Mouse (Mus musculus): ENCODE results near the gene Slc5a5. TPM values are rescaled to one million over a fixed set of nuclear protein-coding genes. Genes with fewer than 3 reads are reported as not detected.

Gene Slc5a5
- polyA plus RNA-seq, 1 experiment from 2014 or later = 0.95 TPM

GRCm38 (mm10) chr8:70891356-70891755 lies 1.2 kb downstream of the Slc5a5 start:
- 9% methylated on average over 21 of the region's 21 CpGs for WGBS
- Histone ChIP-seq H3K27me3 (peaks cover 73% of the 10 kb centered on the region), H3K9ac (no peak overlapping the region), H3K27ac (no peak overlapping the region), H3K4me2 (no peak overlapping the region), H3K4me1 (replicated peaks) (peaks cover 25% of the 10 kb centered on the region), H3K36me3 (peaks cover 37% of the 10 kb centered on the region), H3K4me3 (no peak overlapping the region), H3K9me3 (no peaks in the 10 kb centered on the region)
- no peak for ATAC-seq (ENCODE audit: low FRiP score)

GRCm38 (mm10) chr8:70890656-70891055 lies 1.9 kb downstream of the Slc5a5 start:
- H3K4me2 ChIP-seq = no peak overlapping the region
- H3K4me1 ChIP-seq (replicated peaks) = peaks cover 18% of the 10 kb centered on the region
- peaks cover 78% of the 10 kb centered on the region for H3K27me3 ChIP-seq
- H3K9me3 ChIP-seq = no peaks in the 10 kb centered on the region
- 90% methylated on average over 5 of the region's 5 CpGs for WGBS
- H3K4me3 ChIP-seq = no peak overlapping the region
- H3K36me3 ChIP-seq = peaks cover 33% of the 10 kb centered on the region
- no peak overlapping the region for H3K9ac ChIP-seq
- no peak for ATAC-seq (ENCODE audit: low FRiP score)
- H3K27ac ChIP-seq = no peak overlapping the region

- peaks cover 57% of the 10 kb centered on the region for H3K27me3 ChIP-seq
- H3K4me3 ChIP-seq = peak overlapping the region; percentile 12; the same call in 1 of the 2 replicates
- H3K9me3 ChIP-seq = no peaks in the 10 kb centered on the region
- WGBS = 10% methylated on average over 12 of the region's 18 CpGs
- H3K4me2 ChIP-seq = peak overlapping the region; percentile 34
- H3K4me1 ChIP-seq (replicated peaks) = peaks cover 12% of the 10 kb centered on the region
- no peak overlapping the region for H3K9ac ChIP-seq
- no peak overlapping the region for H3K27ac ChIP-seq
- ATAC-seq (ENCODE audit: low FRiP score) = no peak
- peaks cover 4% of the 10 kb centered on the region; the same call in 1 of the 2 replicates for H3K36me3 ChIP-seq
These were observed 4.9 kb downstream of the Slc5a5 start for GRCm38 (mm10) chr8:70887669-70888068.

GRCm38 (mm10) chr8:70885612-70886011 lies 6.9 kb downstream of the Slc5a5 start:
- Histone ChIP-seq H3K9ac (no peak overlapping the region), H3K9me3 (no peaks in the 10 kb centered on the region), H3K4me3 (no peak overlapping the region), H3K27me3 (peaks cover 36% of the 10 kb centered on the region), H3K27ac (no peak overlapping the region), H3K36me3 (0 out of 2 replicates have a peak, but pooled peaks cover under 1% of the 10 kb centered on the region), H3K4me2 (no peak overlapping the region), H3K4me1 (replicated peaks) (peaks cover 4% of the 10 kb centered on the region; the same call in 1 of the 2 replicates)
- 18% methylated on average over 12 of the region's 12 CpGs for WGBS
- ATAC-seq (ENCODE audit: low FRiP score) = no peak

GRCm38 (mm10) chr8:70884683-70885082 lies 7.9 kb downstream of the Slc5a5 start:
- Histone ChIP-seq H3K27ac (no peak overlapping the region), H3K4me1 (replicated peaks) (peaks cover 11% of the 10 kb centered on the region), H3K27me3 (peaks cover 33% of the 10 kb centered on the region), H3K9me3 (no peaks in the 10 kb centered on the region), H3K9ac (no peak overlapping the region), H3K4me2 (no peak overlapping the region), H3K36me3 (no peaks in the 10 kb centered on the region), H3K4me3 (no peak overlapping the region)
- 91% methylated on average over 10 of the region's 10 CpGs for whole genome bisulfite sequencing
- ATAC-seq (ENCODE audit: low FRiP score) = no peak

- peaks cover 28% of the 10 kb centered on the region for H3K27me3 ChIP-seq
- 0 out of 2 replicates have a peak overlapping the region, but pooled peaks have one; percentile 5 for H3K9ac ChIP-seq
- H3K4me3 ChIP-seq = no peak overlapping the region
- H3K36me3 ChIP-seq = no peaks in the 10 kb centered on the region
- ATAC-seq (ENCODE audit: low FRiP score) = no peak
- H3K4me2 ChIP-seq = no peak overlapping the region
- peaks cover 15% of the 10 kb centered on the region for H3K4me1 ChIP-seq (replicated peaks)
- H3K27ac ChIP-seq = no peak overlapping the region
- no peaks in the 10 kb centered on the region for H3K9me3 ChIP-seq
- whole genome bisulfite sequencing = 83% methylated on average over 4 of the region's 4 CpGs
These were observed 8.4 kb downstream of the Slc5a5 start for GRCm38 (mm10) chr8:70884186-70884585.

- H3K4me2 ChIP-seq = no peak overlapping the region
- peaks cover 18% of the 10 kb centered on the region; the same call in 1 of the 2 replicates for H3K27me3 ChIP-seq
- 28% methylated on average over 11 of the region's 11 CpGs for WGBS
- no peak overlapping the region for H3K27ac ChIP-seq
- H3K9ac ChIP-seq = peak overlapping the region; percentile 30
- H3K4me3 ChIP-seq = no peak overlapping the region
- H3K9me3 ChIP-seq = no peaks in the 10 kb centered on the region
- H3K36me3 ChIP-seq = no peaks in the 10 kb centered on the region
- peaks cover 11% of the 10 kb centered on the region for H3K4me1 ChIP-seq (replicated peaks)
- no peak for ATAC-seq (ENCODE audit: low FRiP score)
These were observed 12.0 kb downstream of the Slc5a5 start for GRCm38 (mm10) chr8:70880546-70880945.

- no peaks in the 10 kb centered on the region for H3K36me3 ChIP-seq
- no peak overlapping the region for H3K4me3 ChIP-seq
- H3K4me1 ChIP-seq (replicated peaks) = peaks cover 11% of the 10 kb centered on the region
- no peak overlapping the region for H3K27ac ChIP-seq
- peaks cover 14% of the 10 kb centered on the region; the same call in 1 of the 2 replicates for H3K27me3 ChIP-seq
- WGBS = 10% methylated on average over 4 of the region's 4 CpGs
- no peak for ATAC-seq (ENCODE audit: low FRiP score)
- H3K4me2 ChIP-seq = no peak overlapping the region
- no peaks in the 10 kb centered on the region for H3K9me3 ChIP-seq
- H3K9ac ChIP-seq = peak overlapping the region; percentile 30
These were observed 12.4 kb downstream of the Slc5a5 start for GRCm38 (mm10) chr8:70880126-70880525.

GRCm38 (mm10) chr8:70879500-70879899 lies 13.1 kb downstream of the Slc5a5 start:
- 39% methylated on average over 4 of the region's 4 CpGs for WGBS
- peaks cover 10% of the 10 kb centered on the region; the same call in 1 of the 2 replicates for H3K27me3 ChIP-seq
- H3K4me3 ChIP-seq = no peak overlapping the region
- H3K9me3 ChIP-seq = no peaks in the 10 kb centered on the region
- peak overlapping the region; percentile 30; the same call in 1 of the 2 replicates for H3K9ac ChIP-seq
- ATAC-seq (ENCODE audit: low FRiP score) = no peak
- no peaks in the 10 kb centered on the region for H3K36me3 ChIP-seq
- no peak overlapping the region; the same call in 1 of the 2 replicates for H3K27ac ChIP-seq
- peaks cover 11% of the 10 kb centered on the region for H3K4me1 ChIP-seq (replicated peaks)
- no peak overlapping the region for H3K4me2 ChIP-seq

- no peak for ATAC-seq (ENCODE audit: low FRiP score)
- WGBS = 42% methylated on average over 2 of the region's 2 CpGs
- H3K4me1 ChIP-seq (replicated peaks) = peaks cover 11% of the 10 kb centered on the region
- no peak overlapping the region for H3K9ac ChIP-seq
- no peak overlapping the region for H3K4me2 ChIP-seq
- H3K36me3 ChIP-seq = no peaks in the 10 kb centered on the region
- no peaks in the 10 kb centered on the region for H3K9me3 ChIP-seq
- no peak overlapping the region for H3K27ac ChIP-seq
- no peak overlapping the region for H3K4me3 ChIP-seq
- H3K27me3 ChIP-seq = peaks cover 10% of the 10 kb centered on the region; the same call in 1 of the 2 replicates
These were observed 14.4 kb downstream of the Slc5a5 start for GRCm38 (mm10) chr8:70878178-70878577.

- 69% methylated on average over 4 of the region's 4 CpGs for WGBS
- Histone ChIP-seq H3K9me3 (no peaks in the 10 kb centered on the region), H3K4me2 (no peak overlapping the region), H3K27me3 (peaks cover 10% of the 10 kb centered on the region; the same call in 1 of the 2 replicates), H3K4me3 (no peak overlapping the region), H3K36me3 (no peaks in the 10 kb centered on the region), H3K4me1 (replicated peaks) (peaks cover 25% of the 10 kb centered on the region), H3K27ac (no peak overlapping the region), H3K9ac (no peak overlapping the region)
- ATAC-seq (ENCODE audit: low FRiP score) = no peak
These were observed 16.2 kb downstream of the Slc5a5 start for GRCm38 (mm10) chr8:70876382-70876781.

- Histone ChIP-seq H3K9me3 (no peaks in the 10 kb centered on the region), H3K4me2 (no peak overlapping the region), H3K4me1 (replicated peaks) (peaks cover 20% of the 10 kb centered on the region), H3K4me3 (no peak overlapping the region), H3K27ac (0 out of 2 replicates have a peak overlapping the region, but pooled peaks have one; percentile 12), H3K27me3 (0 out of 2 replicates have a peak, but pooled peaks cover 4% of the 10 kb centered on the region), H3K36me3 (no peaks in the 10 kb centered on the region), H3K9ac (0 out of 2 replicates have a peak overlapping the region, but pooled peaks have one; percentile 85)
- WGBS = 91% methylated on average over 13 of the region's 13 CpGs
- ATAC-seq (ENCODE audit: low FRiP score) = no peak
These were observed 18.1 kb downstream of the Slc5a5 start for GRCm38 (mm10) chr8:70874441-70874840.

- WGBS = 1% methylated on average over 46 of the region's 46 CpGs
- no peaks in the 10 kb centered on the region for H3K36me3 ChIP-seq
- H3K27me3 ChIP-seq = 0 out of 2 replicates have a peak, but pooled peaks cover 3% of the 10 kb centered on the region
- peak within 1 kb of the TSS; percentile 90 for H3K27ac ChIP-seq
- H3K4me3 ChIP-seq = peak within 1 kb of the TSS; percentile 81
- H3K9ac ChIP-seq = peak within 1 kb of the TSS; percentile 85
- H3K4me1 ChIP-seq (replicated peaks) = peaks cover 28% of the 10 kb centered on the region
- ATAC-seq (ENCODE audit: low FRiP score) = peak; percentile 83
- H3K4me2 ChIP-seq = peak within 1 kb of the TSS; percentile 92
- no peaks in the 10 kb centered on the region for H3K9me3 ChIP-seq
These were observed 19.1 kb downstream of the Slc5a5 start, which contains the start of gene Ccdc124 for GRCm38 (mm10) chr8:70873364-70873985. Gene Ccdc124, minus strand, starts transcription at chr8:70873935.
